Mouse (Mus musculus): ENCODE data around the gene Gm9945. TPM values are rescaled to one million over a fixed set of nuclear protein-coding genes. Genes with fewer than 3 reads are reported as not detected.

Gm9945 gene
- not detected in 2 replicates for total RNA-seq (2012; rRNA removed)
- not detected in 2 replicates for total RNA-seq (2014; rRNA removed)
- polyA plus RNA-seq (2012; ENCODE audit: insufficient read length, low read depth): not detected in 2 replicates

DNA sequence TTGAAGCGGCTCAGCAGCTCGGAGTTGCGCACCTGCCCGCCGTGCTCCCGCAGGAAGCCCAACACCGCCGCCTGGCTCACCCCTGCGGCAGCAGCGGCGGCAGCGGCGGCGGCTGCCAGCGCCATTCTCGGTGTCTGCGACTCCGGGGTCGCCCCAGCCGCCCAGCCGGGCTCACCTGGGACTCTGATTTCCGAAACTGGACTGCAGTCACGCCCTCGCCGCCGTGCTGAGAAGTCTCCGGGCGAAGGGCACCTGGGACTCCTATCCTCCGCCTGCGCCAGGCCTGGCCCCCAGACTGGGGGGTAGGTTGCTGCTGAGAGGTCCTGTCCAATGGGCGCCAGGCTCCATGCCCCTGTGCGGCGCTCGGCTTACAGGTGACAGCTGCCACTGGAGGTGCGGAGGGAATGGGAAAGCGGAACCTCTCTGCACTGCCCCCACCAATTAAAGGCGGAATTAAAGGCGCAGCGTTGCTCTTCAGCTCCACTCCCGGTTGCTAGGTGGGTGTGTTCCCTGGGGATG, at the start of gene Gm9945, which contains the start of gene Sowaha:
Gene Gm9945 (plus strand): TSS at position 384 of the 519 bp plus-strand sequence.
Gene Sowaha (minus strand): TSS at position 492 of the 519 bp plus-strand sequence.
- Histone ChIP-seq H3K4me2 (ENCODE audit: insufficient read depth, low read depth, poor library complexity, severe bottlenecking) (no peak within 1 kb of the TSS), H3K9me3 (replicated peaks; ENCODE audit: low read length) (peaks cover 21% of the 10 kb centered on the region), H3K36me3 (replicated peaks in 1 of 2; ENCODE audit: control insufficient read depth in 1 of 2, insufficient read depth in 1 of 2, low read length in 1 of 2) (peaks cover 0 to 2% of the 10 kb centered on the region in 2 experiments), H3K9ac (ENCODE audit: insufficient read depth, low read depth) (no peak within 1 kb of the TSS), H3K4me3 (replicated peaks in 1 of 3; ENCODE audit: low read depth in 2 of 3, low read length in 2 of 3, poor library complexity in 1 of 3) (no peak within 1 kb of the TSS), H3K27ac (ENCODE audit: insufficient read depth, low read depth) (no peak within 1 kb of the TSS), H3K79me2 (replicated peaks; ENCODE audit: control insufficient read depth, extremely low read depth, insufficient read depth, poor library complexity, severe bottlenecking) (no peaks in the 10 kb centered on the region), H3K27me3 (replicated peaks) (peaks cover 3% of the 10 kb centered on the region), H3K4me1 (ENCODE audit: control insufficient read depth in 1 of 2, insufficient read depth in 2 of 2) (no peaks in the 10 kb centered on the region)
- TF ChIP-seq TBP (conservative IDR thresholded peaks at IDR 0.05; ENCODE audit: low read depth, low read length): no peak
- dilution Hi-C loops (cut with MboI; ENCODE audit: extremely low pct_ligation_motif_present, extremely low pct_unique_long_range_greater_than_20kb, low sequenced_read_pairs) (no loop called here), in situ Hi-C loops (cut with MboI; ENCODE audit: low pct_ligation_motif_present, low pct_unique_long_range_greater_than_20kb, low sequenced_read_pairs) (no loop called here)
- DNase-seq (ENCODE audit: extremely low read depth): no peak

- Histone ChIP-seq H3K9me3 (replicated peaks; ENCODE audit: low read length) (no peaks in the 10 kb centered on the region), H3K27me3 (replicated peaks) (peaks cover 3% of the 10 kb centered on the region), H3K4me1 (ENCODE audit: control insufficient read depth in 1 of 2, insufficient read depth in 2 of 2) (peaks cover 8 to 21% of the 10 kb centered on the region in 2 experiments), H3K36me3 (replicated peaks in 1 of 2; ENCODE audit: control insufficient read depth in 1 of 2, insufficient read depth in 1 of 2, low read length in 1 of 2) (peaks cover 12 to 35% of the 10 kb centered on the region in 2 experiments), H3K27ac (ENCODE audit: insufficient read depth, low read depth) (peak overlapping the region; percentile 92), H3K9ac (ENCODE audit: insufficient read depth, low read depth) (peak overlapping the region; percentile 99), H3K4me2 (ENCODE audit: insufficient read depth, low read depth, poor library complexity, severe bottlenecking) (peak overlapping the region; percentile 85), H3K79me2 (replicated peaks; ENCODE audit: control insufficient read depth, extremely low read depth, insufficient read depth, poor library complexity, severe bottlenecking) (peaks cover 18% of the 10 kb centered on the region), H3K4me3 (replicated peaks in 1 of 3; ENCODE audit: low read depth in 2 of 3, low read length in 2 of 3, poor library complexity in 1 of 3) (peak overlapping the region; percentile 91 to 100 (median 98))
- in situ Hi-C loops (cut with MboI; ENCODE audit: low pct_ligation_motif_present, low pct_unique_long_range_greater_than_20kb, low sequenced_read_pairs): no loop called here
- DNase-seq (ENCODE audit: extremely low read depth): peak; percentile 56
- dilution Hi-C loops (cut with MboI; ENCODE audit: extremely low pct_ligation_motif_present, extremely low pct_unique_long_range_greater_than_20kb, low sequenced_read_pairs): no loop called here
- TF ChIP-seq UBTF (IDR thresholded peaks at IDR 0.05; ENCODE audit: low read depth, low read length): 0 out of 2 replicates have a peak, but pooled peaks have one; percentile 5
- no peak for TF ChIP-seq ZC3H11A (IDR thresholded peaks at IDR 0.05; ENCODE audit: low read depth, low read length)
Observed at GRCm38 (mm10) chr11:53430300-53430669, 49.7 kb upstream of the Gm9945 start.

DNA sequence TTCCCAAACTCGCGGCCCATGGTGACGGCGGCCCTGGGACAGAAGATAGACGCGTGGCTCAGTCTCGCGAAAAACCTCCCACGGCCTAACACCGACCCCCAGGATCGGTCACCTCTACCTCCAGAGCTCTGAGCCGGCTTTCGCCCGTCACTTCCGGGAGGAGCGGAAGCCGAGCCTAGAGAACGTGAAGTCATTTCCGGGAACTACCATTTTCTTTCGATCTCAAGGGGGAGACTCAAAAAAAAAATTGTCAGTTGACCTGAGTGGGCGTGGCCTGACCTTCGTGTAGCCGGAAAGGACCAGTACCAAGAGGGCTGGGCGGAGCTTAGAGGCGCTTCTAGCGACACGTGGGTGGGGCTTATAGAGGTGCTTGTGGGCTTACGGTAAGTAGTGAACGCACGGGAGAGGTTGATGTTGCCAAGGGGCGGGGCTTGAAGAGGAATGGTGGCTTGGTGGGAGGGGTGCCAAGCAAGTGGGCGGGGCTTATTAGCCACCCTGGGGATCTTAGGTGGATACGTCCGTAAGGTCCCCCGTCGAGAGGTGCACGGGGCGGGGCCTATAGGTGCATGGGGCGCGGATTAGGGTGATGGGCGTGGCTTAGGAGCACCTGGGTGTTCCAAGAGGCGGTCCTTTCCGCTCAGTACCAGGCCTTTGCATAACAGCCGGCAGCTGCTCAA, 49.2 kb upstream of the Gm9945 start, which contains the start of the genes Uqcrq and Gdf9:
Gene Uqcrq (minus strand): TSS at position 162 of the 677 bp plus-strand sequence.
Gene Gdf9 (plus strand): TSS at position 354 of the 677 bp plus-strand sequence.
- Histone ChIP-seq H3K4me3 (replicated peaks in 1 of 3; ENCODE audit: low read depth in 2 of 3, low read length in 2 of 3, poor library complexity in 1 of 3) (peak within 1 kb of the TSS; percentile 91 to 100 (median 98)), H3K9ac (ENCODE audit: insufficient read depth, low read depth) (peak within 1 kb of the TSS; percentile 99), H3K9me3 (replicated peaks; ENCODE audit: low read length) (no peaks in the 10 kb centered on the region), H3K27ac (ENCODE audit: insufficient read depth, low read depth) (peak within 1 kb of the TSS; percentile 92), H3K27me3 (replicated peaks) (peaks cover 3% of the 10 kb centered on the region), H3K4me1 (ENCODE audit: control insufficient read depth in 1 of 2, insufficient read depth in 2 of 2) (peaks cover 8 to 21% of the 10 kb centered on the region in 2 experiments), H3K36me3 (replicated peaks in 1 of 2; ENCODE audit: control insufficient read depth in 1 of 2, insufficient read depth in 1 of 2, low read length in 1 of 2) (peaks cover 12 to 29% of the 10 kb centered on the region in 2 experiments), H3K79me2 (replicated peaks; ENCODE audit: control insufficient read depth, extremely low read depth, insufficient read depth, poor library complexity, severe bottlenecking) (peaks cover 18% of the 10 kb centered on the region), H3K4me2 (ENCODE audit: insufficient read depth, low read depth, poor library complexity, severe bottlenecking) (peak within 1 kb of the TSS; percentile 85)
- in situ Hi-C loops (cut with MboI; ENCODE audit: low pct_ligation_motif_present, low pct_unique_long_range_greater_than_20kb, low sequenced_read_pairs) (no loop called here), dilution Hi-C loops (cut with MboI; ENCODE audit: extremely low pct_ligation_motif_present, extremely low pct_unique_long_range_greater_than_20kb, low sequenced_read_pairs) (no loop called here)
- peak; percentile 100 for DNase-seq (ENCODE audit: extremely low read depth)
- peak; percentile 84 for TF ChIP-seq TBP (conservative IDR thresholded peaks at IDR 0.05; ENCODE audit: low read depth, low read length)
- peak; percentile 60 for TF ChIP-seq USF1 (IDR thresholded peaks at IDR 0.05; ENCODE audit: low read depth, low read length)
- no peak for TF ChIP-seq EP300 (IDR thresholded peaks at IDR 0.05; ENCODE audit: low read length)
- TF ChIP-seq SMC3 (IDR thresholded peaks at IDR 0.05; ENCODE audit: low read depth, low read length): no peak
- TF ChIP-seq ZMIZ1 (IDR thresholded peaks at IDR 0.05; ENCODE audit: low read depth, low read length): 0 out of 2 replicates have a peak, but pooled peaks have one; percentile 14
- peak; percentile 73; the same call in 1 of the 2 replicates for TF ChIP-seq KAT2A (IDR thresholded peaks at IDR 0.05; ENCODE audit: insufficient replicate concordance, low read length)
- peak; percentile 98; the same call in 1 of the 2 replicates for TF ChIP-seq CHD1 (IDR thresholded peaks at IDR 0.05; ENCODE audit: low read depth, low read length)
- no peak for TF ChIP-seq PAX5 (IDR thresholded peaks at IDR 0.05; ENCODE audit: low read length)
- TF ChIP-seq RAD21 (IDR thresholded peaks at IDR 0.05; ENCODE audit: low read depth, low read length): no peak
- no peak; the same call in 1 of the 2 replicates for TF ChIP-seq MAZ (IDR thresholded peaks at IDR 0.05; ENCODE audit: low read depth, low read length)
- no peak for TF ChIP-seq IRF4 (IDR thresholded peaks at IDR 0.05; ENCODE audit: low read depth, low read length)
- TF ChIP-seq GABPA (IDR thresholded peaks at IDR 0.05; ENCODE audit: insufficient replicate concordance, low read depth, low read length): no peak; the same call in 1 of the 2 replicates
- 0 out of 2 replicates have a peak, but pooled peaks have one; percentile 65 for TF ChIP-seq E2F4 (IDR thresholded peaks at IDR 0.05; ENCODE audit: insufficient replicate concordance, low read depth, low read length)
- TF ChIP-seq ETS1 (conservative IDR thresholded peaks at IDR 0.05; ENCODE audit: low read depth, low read length): peak; percentile 37; the same call in 1 of the 2 replicates
- TF ChIP-seq MEF2A (IDR thresholded peaks at IDR 0.05; ENCODE audit: borderline replicate concordance, low read depth, low read length): no peak; the same call in 1 of the 2 replicates
- TF ChIP-seq USF2 (conservative IDR thresholded peaks at IDR 0.05; ENCODE audit: low read depth, low read length): 0 out of 2 replicates have a peak, but pooled peaks have one; percentile 6
- peak; percentile 82 for TF ChIP-seq NELFE (IDR thresholded peaks at IDR 0.05; ENCODE audit: low read depth, low read length)
- peak; percentile 70; the same call in 1 of the 2 replicates for TF ChIP-seq POLR2AphosphoS2 (IDR thresholded peaks at IDR 0.05; ENCODE audit: low read depth, low read length)
- no peak for TF ChIP-seq MXI1 (IDR thresholded peaks at IDR 0.05; ENCODE audit: low read depth, low read length)
- TF ChIP-seq TCF12 (IDR thresholded peaks at IDR 0.05; ENCODE audit: low read depth, low read length): peak; percentile 39

All from CH12.LX (cell line).